Mouse (Mus musculus): ENCODE measurements around the gene Cdk6.
"Not testable (repeated sequence)": the region's sequence is repeated elsewhere in the genome, so short reads cannot be mapped to it uniquely, and the experiment has no call there.

Gene Cdk6

GRCm38 (mm10) chr5:3341111-3341911, at the start of gene Cdk6:
Cdk6 (plus strand) TSS chr5:3341485.
- peak; percentile 81 for DNase-seq

- no peak for DNase-seq
Measured at GRCm38 (mm10) chr5:3293666-3294065, 47.6 kb upstream of the Cdk6 start.

GRCm38 (mm10) chr5:3300801-3301457, 40.4 kb upstream of the Cdk6 start:
- peak; percentile 25 to 45 for DNase-seq

- no peak for DNase-seq
Measured at GRCm38 (mm10) chr5:3301535-3301934, 39.8 kb upstream of the Cdk6 start.

GRCm38 (mm10) chr5:3303876-3304275, 37.4 kb upstream of the Cdk6 start:
- no peak for DNase-seq

GRCm38 (mm10) chr5:3306146-3306545, 35.1 kb upstream of the Cdk6 start:
- no peak for DNase-seq

- no peak for DNase-seq
Measured at GRCm38 (mm10) chr5:3309122-3309521, 32.2 kb upstream of the Cdk6 start.

- no peak for DNase-seq
Measured at GRCm38 (mm10) chr5:3309587-3309986, 31.7 kb upstream of the Cdk6 start.

- DNase-seq: not testable (repeated sequence)
Measured at GRCm38 (mm10) chr5:3311156-3311555, 30.1 kb upstream of the Cdk6 start.

GRCm38 (mm10) chr5:3317724-3318123, 23.6 kb upstream of the Cdk6 start:
- not testable (repeated sequence) for DNase-seq

- DNase-seq: no peak
Measured at GRCm38 (mm10) chr5:3320225-3320624, 21.1 kb upstream of the Cdk6 start.

- DNase-seq: no peak
Measured at GRCm38 (mm10) chr5:3322052-3322451, 19.2 kb upstream of the Cdk6 start.

GRCm38 (mm10) chr5:3324116-3324515, 17.2 kb upstream of the Cdk6 start:
- DNase-seq: no peak

- no peak for DNase-seq
Measured at GRCm38 (mm10) chr5:3329361-3329760, 11.9 kb upstream of the Cdk6 start.

- DNase-seq: no peak
Measured at GRCm38 (mm10) chr5:3330932-3331331, 10.4 kb upstream of the Cdk6 start.

- not testable (repeated sequence) for DNase-seq
Measured at GRCm38 (mm10) chr5:3333019-3333418, 8.3 kb upstream of the Cdk6 start.

GRCm38 (mm10) chr5:3340340-3341058, 786 bp upstream of the Cdk6 start:
- not testable (repeated sequence) for DNase-seq

- peak; percentile 70 to 74 for DNase-seq
Measured at GRCm38 (mm10) chr5:3341931-3342770, 866 bp downstream of the Cdk6 start.

GRCm38 (mm10) chr5:3342771-3343565, 1.7 kb downstream of the Cdk6 start:
- DNase-seq: peak; percentile 38 to 64

GRCm38 (mm10) chr5:3343566-3344080, 2.3 kb downstream of the Cdk6 start:
- peak; percentile 71 to 75 for DNase-seq

- DNase-seq: peak; percentile 88
Measured at GRCm38 (mm10) chr5:3344081-3344631, 2.9 kb downstream of the Cdk6 start.
